Mouse (Mus musculus): ENCODE data around the gene Pawr. TPM values are rescaled to one million over a fixed set of nuclear protein-coding genes. Genes with fewer than 3 reads are reported as not detected.
A peak's percentile ranks its signal among the peaks of the same experiment; 100 is the strongest.
"Not testable (repeated sequence)": the region's sequence is repeated elsewhere in the genome, so short reads cannot be mapped to it uniquely, and the experiment has no call there.

Pawr gene
- polyA plus RNA-seq, 1 experiment from 2014 or later: 9.9 TPM

GRCm38 (mm10) chr10:108339118-108339517 is 7.2 kb downstream of the Pawr start:
- H3K27me3 ChIP-seq (replicated peaks): no peaks in the 10 kb centered on the region
- H3K4me2 ChIP-seq: no peak overlapping the region
- H3K4me1 ChIP-seq: peaks cover 20% of the 10 kb centered on the region
- no peak overlapping the region for H3K27ac ChIP-seq (replicated peaks)
- 84% methylated on average over 5 of the region's 5 CpGs for WGBS
- no peak for ATAC-seq (ENCODE audit: extremely low read depth, insufficient number of reproducible peaks, low FRiP score, low TSS enrichment)
- no peaks in the 10 kb centered on the region for H3K9me3 ChIP-seq
- H3K36me3 ChIP-seq: peaks cover 44% of the 10 kb centered on the region
- H3K9ac ChIP-seq: no peak overlapping the region
- H3K4me3 ChIP-seq: no peak overlapping the region

GRCm38 (mm10) chr10:108339872-108340271 is 8.0 kb downstream of the Pawr start:
- Histone ChIP-seq H3K36me3 (peaks cover 45% of the 10 kb centered on the region), H3K9ac (no peak overlapping the region), H3K27ac (replicated peaks) (no peak overlapping the region), H3K4me3 (no peak overlapping the region), H3K27me3 (replicated peaks) (no peaks in the 10 kb centered on the region), H3K4me1 (peaks cover 17% of the 10 kb centered on the region; the same call in 1 of the 2 replicates), H3K4me2 (no peak overlapping the region), H3K9me3 (no peaks in the 10 kb centered on the region)
- 89% methylated on average over 4 of the region's 4 CpGs for WGBS
- ATAC-seq (ENCODE audit: extremely low read depth, insufficient number of reproducible peaks, low FRiP score, low TSS enrichment): no peak

GRCm38 (mm10) chr10:108343734-108344133 is 11.8 kb downstream of the Pawr start:
- Histone ChIP-seq H3K4me2 (no peak overlapping the region), H3K27me3 (replicated peaks) (no peaks in the 10 kb centered on the region), H3K4me1 (no peaks in the 10 kb centered on the region), H3K9ac (no peak overlapping the region), H3K4me3 (no peak overlapping the region), H3K36me3 (peaks cover 36% of the 10 kb centered on the region), H3K9me3 (peaks cover 4% of the 10 kb centered on the region; the same call in 1 of the 2 replicates), H3K27ac (replicated peaks) (no peak overlapping the region)
- no peak for ATAC-seq (ENCODE audit: extremely low read depth, insufficient number of reproducible peaks, low FRiP score, low TSS enrichment)

GRCm38 (mm10) chr10:108345123-108345522 is 13.2 kb downstream of the Pawr start:
- H3K4me2 ChIP-seq: no peak overlapping the region
- H3K9ac ChIP-seq: no peak overlapping the region
- H3K4me3 ChIP-seq: no peak overlapping the region
- H3K27ac ChIP-seq (replicated peaks): no peak overlapping the region
- no peak for ATAC-seq (ENCODE audit: extremely low read depth, insufficient number of reproducible peaks, low FRiP score, low TSS enrichment)
- WGBS: 88% methylated on average over 9 of the region's 9 CpGs
- H3K27me3 ChIP-seq (replicated peaks): no peaks in the 10 kb centered on the region
- H3K9me3 ChIP-seq: peaks cover 4% of the 10 kb centered on the region; the same call in 1 of the 2 replicates
- peaks cover 9% of the 10 kb centered on the region for H3K4me1 ChIP-seq
- H3K36me3 ChIP-seq: peaks cover 36% of the 10 kb centered on the region

GRCm38 (mm10) chr10:108346301-108346700 is 14.4 kb downstream of the Pawr start:
- Histone ChIP-seq H3K36me3 (peaks cover 37% of the 10 kb centered on the region), H3K4me1 (peaks cover 15% of the 10 kb centered on the region)
- H3K27ac ChIP-seq (replicated peaks); H3K4me2 ChIP-seq; H3K4me3 ChIP-seq; H3K9me3 ChIP-seq; H3K27me3 ChIP-seq (replicated peaks); H3K9ac ChIP-seq; ATAC-seq (ENCODE audit: extremely low read depth, insufficient number of reproducible peaks, low FRiP score, low TSS enrichment): not testable (repeated sequence)
- WGBS: 93% methylated on average over 4 of the region's 4 CpGs

GRCm38 (mm10) chr10:108350125-108351070 is 18.5 kb downstream of the Pawr start:
- H3K9me3 ChIP-seq: peaks cover 4% of the 10 kb centered on the region; the same call in 1 of the 2 replicates
- no peak overlapping the region for H3K9ac ChIP-seq
- no peak overlapping the region for H3K4me2 ChIP-seq
- no peak for ATAC-seq (ENCODE audit: extremely low read depth, insufficient number of reproducible peaks, low FRiP score, low TSS enrichment)
- H3K4me3 ChIP-seq: no peak overlapping the region
- peaks cover 16% of the 10 kb centered on the region for H3K36me3 ChIP-seq
- H3K27ac ChIP-seq (replicated peaks): peak overlapping the region; percentile 61
- 63% methylated on average over 9 of the region's 9 CpGs for WGBS
- H3K4me1 ChIP-seq: peaks cover 27% of the 10 kb centered on the region
- H3K27me3 ChIP-seq (replicated peaks): no peaks in the 10 kb centered on the region

GRCm38 (mm10) chr10:108352944-108353343 is 21.0 kb downstream of the Pawr start:
- Histone ChIP-seq H3K36me3 (peaks cover 20% of the 10 kb centered on the region), H3K4me3 (no peak overlapping the region)

GRCm38 (mm10) chr10:108354726-108355391 is 22.9 kb downstream of the Pawr start:
- Histone ChIP-seq H3K9ac (no peak overlapping the region), H3K4me3 (no peak overlapping the region), H3K36me3 (peaks cover 29% of the 10 kb centered on the region), H3K4me1 (peaks cover 28% of the 10 kb centered on the region), H3K9me3 (no peaks in the 10 kb centered on the region; the same call in 1 of the 2 replicates), H3K27me3 (replicated peaks) (no peaks in the 10 kb centered on the region), H3K4me2 (peak overlapping the region; percentile 6; the same call in 1 of the 2 replicates), H3K27ac (replicated peaks) (peak overlapping the region; percentile 40)
- WGBS: 35% methylated on average over 10 of the region's 10 CpGs
- no peak for ATAC-seq (ENCODE audit: extremely low read depth, insufficient number of reproducible peaks, low FRiP score, low TSS enrichment)

More at GRCm38 (mm10) chr10:108352944-108353343, 21.0 kb downstream of the Pawr start:
- Histone ChIP-seq H3K4me2 (no peak overlapping the region), H3K9me3 (no peaks in the 10 kb centered on the region), H3K9ac (no peak overlapping the region), H3K27ac (replicated peaks) (no peak overlapping the region), H3K4me1 (peaks cover 32% of the 10 kb centered on the region), H3K27me3 (replicated peaks) (no peaks in the 10 kb centered on the region)
- no peak for ATAC-seq (ENCODE audit: extremely low read depth, insufficient number of reproducible peaks, low FRiP score, low TSS enrichment)
- WGBS: 82% methylated on average over 10 of the region's 10 CpGs

GRCm38 (mm10) chr10:108355392-108355775 is 23.5 kb downstream of the Pawr start:
- 80% methylated on average over 3 of the region's 3 CpGs for WGBS
- no peak for ATAC-seq (ENCODE audit: extremely low read depth, insufficient number of reproducible peaks, low FRiP score, low TSS enrichment)

GRCm38 (mm10) chr10:108356601-108357187 is 24.8 kb downstream of the Pawr start:
- Histone ChIP-seq H3K4me3 (no peak overlapping the region), H3K4me1 (peaks cover 35% of the 10 kb centered on the region), H3K4me2 (no peak overlapping the region), H3K27me3 (replicated peaks) (no peaks in the 10 kb centered on the region), H3K9me3 (no peaks in the 10 kb centered on the region; the same call in 1 of the 2 replicates), H3K9ac (no peak overlapping the region), H3K36me3 (peaks cover 26% of the 10 kb centered on the region), H3K27ac (replicated peaks) (no peak overlapping the region)
- WGBS: 92% methylated on average over 12 of the region's 12 CpGs
- no peak for ATAC-seq (ENCODE audit: extremely low read depth, insufficient number of reproducible peaks, low FRiP score, low TSS enrichment)

More at GRCm38 (mm10) chr10:108355392-108355775, 23.5 kb downstream of the Pawr start:
- H3K4me2 ChIP-seq: no peak overlapping the region
- H3K9me3 ChIP-seq: no peaks in the 10 kb centered on the region; the same call in 1 of the 2 replicates
- H3K9ac ChIP-seq: no peak overlapping the region
- H3K27me3 ChIP-seq (replicated peaks): no peaks in the 10 kb centered on the region
- no peak overlapping the region for H3K4me3 ChIP-seq
- peaks cover 28% of the 10 kb centered on the region for H3K4me1 ChIP-seq
- H3K36me3 ChIP-seq: peaks cover 29% of the 10 kb centered on the region
- no peak overlapping the region for H3K27ac ChIP-seq (replicated peaks)

- Histone ChIP-seq H3K4me3 (no peak overlapping the region), H3K9ac (no peak overlapping the region), H3K4me1 (peaks cover 39% of the 10 kb centered on the region), H3K9me3 (no peaks in the 10 kb centered on the region; the same call in 1 of the 2 replicates), H3K36me3 (peaks cover 27% of the 10 kb centered on the region), H3K4me2 (no peak overlapping the region), H3K27ac (replicated peaks) (no peak overlapping the region), H3K27me3 (replicated peaks) (no peaks in the 10 kb centered on the region)
- 71% methylated on average over 16 of the region's 16 CpGs for WGBS
- no peak for ATAC-seq (ENCODE audit: extremely low read depth, insufficient number of reproducible peaks, low FRiP score, low TSS enrichment)
These were observed 28.1 kb downstream of the Pawr start for GRCm38 (mm10) chr10:108359974-108360373.

Measured in heart, embryonic 13.5 days (tissue).